Mouse (Mus musculus) MEL (cell line): ENCODE data around the gene Mdfi. TPM values are rescaled to one million over a fixed set of nuclear protein-coding genes. Genes with fewer than 3 reads are reported as not detected.

Experiments
- DNase-seq: peaks from one replicate; pipeline ENCODE4 v3.0.0; 2011; ENCODE audit warnings: low read depth, low spot score
- H3K27ac ChIP-seq: 2 replicates; pipeline ENCODE4 v1.5.1; 2012; ENCODE audit warnings: low read depth, mild to moderate bottlenecking, control low read depth, low read length, moderate library complexity; ENCODE audit not compliant: control insufficient read depth
- H3K27me3 ChIP-seq, 2 experiments: fragments of 150-350 bp in 1 of 2; sonication (generic) in 1 of 2; 2 replicates each; pipeline ENCODE4 v1.6.1; 2012; ENCODE audit warnings: low read length in 2 of 2, mild to moderate bottlenecking in 2 of 2, improper control_type of control experiment in 1 of 2, moderate library complexity in 1 of 2; ENCODE audit not compliant: insufficient read depth in 2 of 2, control insufficient read depth in 1 of 2
- H3K36me3 ChIP-seq, 2 experiments: 2 replicates each; pipeline ENCODE4 v1.6.1; 2012 to 2014; ENCODE audit warnings: low read length in 2 of 2, improper control_type of control experiment in 1 of 2, inconsistent platforms in 1 of 2, mild to moderate bottlenecking in 1 of 2; ENCODE audit not compliant: insufficient read depth in 2 of 2, control insufficient read depth in 1 of 2
- H3K4me1 ChIP-seq, 2 experiments: fragments of 150-350 bp in 1 of 2; sonication (generic) in 1 of 2; 2 replicates each; pipeline ENCODE4 v1.6.1; 2012; ENCODE audit warnings: low read length in 2 of 2, improper control_type of control experiment in 1 of 2, mild to moderate bottlenecking in 1 of 2; ENCODE audit not compliant: insufficient read depth in 2 of 2, control insufficient read depth in 1 of 2
- H3K4me3 ChIP-seq, 2 experiments: fragments of 150-350 bp in 1 of 2; sonication (generic) in 1 of 2; 2 replicates each; pipeline ENCODE4 v1.5.1; 2012; ENCODE audit warnings: low read depth in 2 of 2, low read length in 2 of 2, mild to moderate bottlenecking in 2 of 2, moderate library complexity in 2 of 2, control low read depth in 1 of 2, improper control_type of control experiment in 1 of 2; ENCODE audit not compliant: control insufficient read depth in 1 of 2, insufficient read depth in 1 of 2
- H3K79me2 ChIP-seq: 2 replicates; pipeline ENCODE4 v1.6.1; 2012; ENCODE audit warnings: mild to moderate bottlenecking, low read length, moderate library complexity; ENCODE audit not compliant: control insufficient read depth, poor library complexity, insufficient read depth
- H3K9ac ChIP-seq: 2 replicates; pipeline ENCODE4 v1.6.1; 2012; ENCODE audit warnings: low read depth, mild to moderate bottlenecking, control low read depth, low read length, moderate library complexity; ENCODE audit not compliant: control insufficient read depth, poor library complexity, severe bottlenecking
- H3K9me3 ChIP-seq: fragments of 150-350 bp; sonication (generic); replicated peaks from 2 replicates; pipeline ENCODE4 v1.6.1; 2012; ENCODE audit warnings: mild to moderate bottlenecking, low read length, improper control_type of control experiment, moderate library complexity; ENCODE audit not compliant: insufficient read depth
- BHLHE40 ChIP-seq: IDR thresholded peaks from 2 replicates; pipeline ENCODE4 v1.6.1; 2012; ENCODE audit warnings: low read depth, mild to moderate bottlenecking, inconsistent platforms, low read length, improper control_type of control experiment, borderline replicate concordance
- CHD1 ChIP-seq: IDR thresholded peaks from 2 replicates; pipeline ENCODE4 v1.6.1; 2012; ENCODE audit warnings: low read depth, mild to moderate bottlenecking, inconsistent platforms, low read length, improper control_type of control experiment
- E2F4 ChIP-seq: IDR thresholded peaks from 2 replicates; pipeline ENCODE4 v1.6.1; 2011; ENCODE audit warnings: low read depth, low read length, improper control_type of control experiment, borderline replicate concordance
- EP300 ChIP-seq, 2 experiments: IDR thresholded peaks; 2 replicates each; pipeline ENCODE4 v1.6.1; 2011; ENCODE audit warnings: improper control_type of control experiment in 2 of 2, low read length in 2 of 2, low read depth in 1 of 2, mild to moderate bottlenecking in 1 of 2
- ETS1 ChIP-seq: IDR thresholded peaks from 2 replicates; pipeline ENCODE4 v1.6.1; 2012; ENCODE audit warnings: low read depth, mild to moderate bottlenecking, inconsistent platforms, low read length, improper control_type of control experiment, moderate library complexity
- JUND ChIP-seq: IDR thresholded peaks from 2 replicates; pipeline ENCODE4 v1.6.1; 2011; ENCODE audit warnings: low read depth, mild to moderate bottlenecking, improper control_type of control experiment, low read length
- MEF2A ChIP-seq: IDR thresholded peaks from 2 replicates; pipeline ENCODE4 v1.6.1; 2014; ENCODE audit warnings: low read depth, mild to moderate bottlenecking, inconsistent platforms, low read length, improper control_type of control experiment; ENCODE audit not compliant: poor library complexity, insufficient replicate concordance, severe bottlenecking; ENCODE audit errors: extremely low read depth
- MXI1 ChIP-seq: IDR thresholded peaks from 2 replicates; pipeline ENCODE4 v1.6.1; 2011; ENCODE audit warnings: mild to moderate bottlenecking, low read depth, low read length, improper control_type of control experiment
- MYB ChIP-seq: IDR thresholded peaks from 2 replicates; pipeline ENCODE4 v1.6.1; 2011; ENCODE audit warnings: mild to moderate bottlenecking, low read depth, low read length, improper control_type of control experiment
- MYC ChIP-seq: IDR thresholded peaks from 2 replicates; pipeline ENCODE4 v1.6.1; 2011; ENCODE audit warnings: low read depth, mild to moderate bottlenecking, low read length, improper control_type of control experiment, moderate library complexity
- NRF1 ChIP-seq: IDR thresholded peaks from 2 replicates; pipeline ENCODE4 v1.6.1; 2014; ENCODE audit warnings: low read depth, mild to moderate bottlenecking, inconsistent platforms, low read length, improper control_type of control experiment, moderate library complexity; ENCODE audit not compliant: poor library complexity, insufficient read depth, severe bottlenecking
- RAD21 ChIP-seq: IDR thresholded peaks from 2 replicates; pipeline ENCODE4 v1.6.1; 2011; ENCODE audit warnings: mild to moderate bottlenecking, low read depth, low read length, improper control_type of control experiment
- TBP ChIP-seq: IDR thresholded peaks from 2 replicates; pipeline ENCODE4 v1.8.0; 2011; ENCODE audit warnings: low read depth, low read length, improper control_type of control experiment
- USF1 ChIP-seq: IDR thresholded peaks from 2 replicates; pipeline ENCODE4 v1.6.1; 2014; ENCODE audit warnings: low read depth, mild to moderate bottlenecking, inconsistent platforms, low read length, improper control_type of control experiment, moderate library complexity
- USF2 ChIP-seq, 2 experiments: IDR thresholded peaks; 2 replicates each; pipeline ENCODE4 v1.6.1; 2011 to 2012; ENCODE audit warnings: improper control_type of control experiment in 2 of 2, low read length in 2 of 2, borderline replicate concordance in 1 of 2, inconsistent platforms in 1 of 2, low read depth in 1 of 2, mild to moderate bottlenecking in 1 of 2; ENCODE audit not compliant: insufficient read depth in 1 of 2
- polyA plus RNA-seq, 2 experiments: library from polyadenylated mRNA; stranded (reverse) in 1 of 2; unstranded in 1 of 2; fragments of >175 nt in 1 of 2; fragments of >200 nt in 1 of 2; gene quantifications; 2 replicates each; pipeline versions ENCODE4 v1.2.1 to v1.2.4; 2012; ENCODE audit warnings: low replicate concordance in 2 of 2, low read depth in 1 of 2; ENCODE audit not compliant: insufficient read length in 2 of 2, insufficient read depth in 1 of 2, missing spikeins in 1 of 2
- total RNA-seq: library from RNA; depleted of rRNA; stranded (reverse); fragments of 300-350 nt; gene quantifications from 2 replicates; pipeline ENCODE4 v1.2.3, GENCODE M21; 2012

The Mdfi gene
- total and polyA plus RNA-seq, 3 experiments, result not detected

GRCm38 (mm10) chr17:47837808-47838207 lies 3.3 kb upstream of the Mdfi start:
- Histone ChIP-seq H3K4me1 (no peaks in the 10 kb centered on the region), H3K27me3 (no peaks in the 10 kb centered on the region), H3K4me3 (no peak overlapping the region), H3K36me3 (no peaks in the 10 kb centered on the region), H3K9me3 (no peaks in the 10 kb centered on the region), H3K79me2 (no peaks in the 10 kb centered on the region), H3K27ac (no peak overlapping the region), H3K9ac (no peak overlapping the region)
- TF ChIP-seq USF2 (IDR thresholded peaks at IDR 0.05; ENCODE audit: borderline replicate concordance in 1 of 2, insufficient read depth in 1 of 2, low read depth in 1 of 2, low read length in 2 of 2) (no peak), BHLHE40 (no peak), ETS1 (no peak), USF1 (no peak), RAD21 (no peak)
- no peak for DNase-seq

GRCm38 (mm10) chr17:47833628-47834481 lies 636 bp downstream of the Mdfi start:
- Histone ChIP-seq H3K27ac (no peak overlapping the region), H3K9me3 (no peaks in the 10 kb centered on the region), H3K79me2 (no peaks in the 10 kb centered on the region), H3K36me3 (no peaks in the 10 kb centered on the region), H3K4me1 (no peaks in the 10 kb centered on the region), H3K27me3 (no peaks in the 10 kb centered on the region), H3K9ac (no peak overlapping the region), H3K4me3 (no peak overlapping the region)
- DNase-seq, result no peak
- TF ChIP-seq JUND (no peak), E2F4 (no peak), CHD1 (no peak), EP300 (IDR thresholded peaks at IDR 0.05; ENCODE audit: low read depth in 1 of 2, low read length in 2 of 2) (no peak), MYC (no peak)

DNA sequence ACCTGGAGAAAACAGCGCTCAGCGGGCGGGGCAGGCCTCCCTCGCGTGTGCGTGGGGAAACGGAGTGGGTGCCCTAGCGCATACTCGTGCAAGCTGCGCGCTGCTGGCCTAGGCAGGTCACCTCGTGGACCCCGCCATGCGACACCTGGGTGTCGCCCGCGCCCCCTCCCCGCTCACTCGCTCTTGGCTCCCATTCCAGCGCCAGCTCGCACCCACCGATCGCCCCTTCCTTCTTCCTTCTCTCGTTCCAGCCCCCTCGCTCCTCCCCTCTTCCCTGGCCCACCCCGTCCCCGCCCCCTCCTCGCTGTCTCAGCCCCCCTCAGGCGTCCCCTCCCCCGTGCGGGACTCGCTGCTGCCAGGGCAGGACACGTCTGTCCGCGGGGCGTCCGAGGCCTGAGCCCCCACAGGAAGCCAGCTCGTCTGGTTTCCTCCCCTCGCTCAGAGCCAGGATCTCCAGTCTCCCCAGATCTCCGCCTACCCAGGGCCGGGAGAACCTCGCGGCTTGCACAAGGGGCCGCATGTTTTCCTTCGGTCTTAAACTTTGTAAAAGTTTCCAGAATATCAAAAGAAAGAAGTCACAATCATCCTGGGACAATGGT lies 1.4 kb downstream of the Mdfi start:
- Histone ChIP-seq H3K27me3 (no peaks in the 10 kb centered on the region), H3K36me3 (no peaks in the 10 kb centered on the region), H3K4me3 (no peak overlapping the region), H3K9me3 (no peaks in the 10 kb centered on the region), H3K27ac (no peak overlapping the region), H3K79me2 (no peaks in the 10 kb centered on the region), H3K4me1 (no peaks in the 10 kb centered on the region), H3K9ac (no peak overlapping the region)
- TF ChIP-seq BHLHE40 (no peak), USF2 (IDR thresholded peaks at IDR 0.05; ENCODE audit: borderline replicate concordance in 1 of 2, insufficient read depth in 1 of 2, low read depth in 1 of 2, low read length in 2 of 2) (no peak), MXI1 (no peak), MYB (no peak), TBP (no peak), MEF2A (no peak), NRF1 (no peak)
- DNase-seq, result no peak
